12 mouse cellular contexts compared by ENCODE assay signal in genomic region chr11:82487359-82488086, GRCm38 (mm10).
DNase-seq lines count a peak whose midpoint lies in the region; ATAC-seq lines count a peak whose summit lies in the region.
"Had no signal": no experiment of that assay in that cellular context is flagged by ENCODE, and none has a peak within 500 bp of the region (broad histone marks: within the 10 kb centered on the region; RNA-seq: fewer than 3 reads in every experiment).

No protein-coding gene starts in this region.

- peaks cover 11% of the 10 kb centered on the region for H3K4me1 ChIP-seq in midbrain, embryonic 11.5 days (ENCODE audit: control insufficient read depth, insufficient read depth, low read length)
- H3K4me1 ChIP-seq in midbrain, embryonic 16.5 days (ENCODE audit: control insufficient read depth, insufficient read depth, low read length), result peaks cover 6% of the 10 kb centered on the region
- peaks cover 22% of the 10 kb centered on the region for H3K4me1 ChIP-seq in embryonic facial prominence, embryonic 10.5 days
- peaks cover 19% of the 10 kb centered on the region for H3K4me1 ChIP-seq in limb, embryonic 10.5 days
- H3K4me1 ChIP-seq in neural tube, embryonic 14.5 days (ENCODE audit: control insufficient read depth, insufficient read depth, low read length), result peaks cover 8% of the 10 kb centered on the region
- H3K4me1 ChIP-seq in kidney, embryonic 16.5 days (ENCODE audit: insufficient read depth, low read length), result no peaks in the 10 kb centered on the region
- H3K4me1 ChIP-seq: lung, embryonic 15.5 days had no signal

- H3K9me3 ChIP-seq in midbrain, embryonic 11.5 days (ENCODE audit: control insufficient read depth, low read length), result no peaks in the 10 kb centered on the region
- no peaks in the 10 kb centered on the region for H3K9me3 ChIP-seq in midbrain, embryonic 16.5 days (replicated peaks; ENCODE audit: control insufficient read depth, low read length, poor library complexity, severe bottlenecking)
- no peaks in the 10 kb centered on the region for H3K9me3 ChIP-seq in embryonic facial prominence, embryonic 10.5 days
- no peaks in the 10 kb centered on the region for H3K9me3 ChIP-seq in limb, embryonic 10.5 days (replicated peaks)
- H3K9me3 ChIP-seq in neural tube, embryonic 14.5 days (ENCODE audit: control insufficient read depth, low read length), result no peaks in the 10 kb centered on the region
- no peaks in the 10 kb centered on the region for H3K9me3 ChIP-seq in kidney, embryonic 16.5 days (ENCODE audit: low read length)
- H3K9me3 ChIP-seq: lung, embryonic 15.5 days had no signal

- no peak overlapping the region for H3K27ac ChIP-seq in midbrain, embryonic 11.5 days (ENCODE audit: low read depth, low read length)
- no peak overlapping the region for H3K27ac ChIP-seq in midbrain, embryonic 16.5 days (ENCODE audit: low read length)
- H3K27ac ChIP-seq in embryonic facial prominence, embryonic 10.5 days (replicated peaks), result 0 out of 2 replicates have a peak overlapping the region, but pooled peaks have one; percentile 30
- H3K27ac ChIP-seq in limb, embryonic 10.5 days, result peak overlapping the region; percentile 50
- peak overlapping the region; percentile 4; the same call in 1 of the 2 replicates for H3K27ac ChIP-seq in neural tube, embryonic 14.5 days (ENCODE audit: low read depth, low read length)
- H3K27ac ChIP-seq in kidney, embryonic 16.5 days (ENCODE audit: low read length), result no peak overlapping the region
- H3K27ac ChIP-seq: lung, embryonic 15.5 days had no signal

- H3K9ac ChIP-seq in midbrain, embryonic 11.5 days (ENCODE audit: low read length), result no peak overlapping the region
- H3K9ac ChIP-seq in midbrain, embryonic 16.5 days (ENCODE audit: low read depth, low read length), result no peak overlapping the region
- H3K9ac ChIP-seq in neural tube, embryonic 14.5 days (replicated peaks; ENCODE audit: low read depth, low read length), result no peak overlapping the region
- H3K9ac ChIP-seq in kidney, embryonic 16.5 days (replicated peaks; ENCODE audit: low read length), result no peak overlapping the region
- H3K9ac ChIP-seq: lung, embryonic 15.5 days had no signal

- H3K4me2 ChIP-seq in midbrain, embryonic 11.5 days, result no peak overlapping the region
- no peak overlapping the region for H3K4me2 ChIP-seq in midbrain, embryonic 16.5 days (ENCODE audit: low read length)
- H3K4me2 ChIP-seq in neural tube, embryonic 14.5 days (ENCODE audit: low read depth, low read length), result no peak overlapping the region
- no peak overlapping the region for H3K4me2 ChIP-seq in kidney, embryonic 16.5 days (replicated peaks; ENCODE audit: low read depth, low read length)
- H3K4me2 ChIP-seq: lung, embryonic 15.5 days had no signal

- peak; percentile 44 for ATAC-seq in midbrain, embryonic 11.5 days (ENCODE audit: low FRiP score)
- ATAC-seq in midbrain, embryonic 16.5 days, result no peak
- ATAC-seq in neural tube, embryonic 14.5 days (ENCODE audit: low read depth), result peak; percentile 81; the same call in 1 of the 2 replicates
- no peak for ATAC-seq in kidney, embryonic 16.5 days (ENCODE audit: low FRiP score, low TSS enrichment)

- H3K36me3 ChIP-seq in midbrain, embryonic 11.5 days (ENCODE audit: control insufficient read depth, insufficient read depth, low read length), result no peaks in the 10 kb centered on the region
- no peaks in the 10 kb centered on the region for H3K36me3 ChIP-seq in midbrain, embryonic 16.5 days (ENCODE audit: control insufficient read depth, insufficient read depth, low read length)
- H3K36me3 ChIP-seq in embryonic facial prominence, embryonic 10.5 days (replicated peaks), result no peaks in the 10 kb centered on the region
- no peaks in the 10 kb centered on the region for H3K36me3 ChIP-seq in limb, embryonic 10.5 days
- no peaks in the 10 kb centered on the region for H3K36me3 ChIP-seq in neural tube, embryonic 14.5 days (ENCODE audit: control insufficient read depth, insufficient read depth, low read length)
- no peaks in the 10 kb centered on the region for H3K36me3 ChIP-seq in kidney, embryonic 16.5 days (ENCODE audit: insufficient read depth, low read length)
- H3K36me3 ChIP-seq: lung, embryonic 15.5 days had no signal

- WGBS in midbrain, embryonic 11.5 days, result 24% methylated on average over 8 of the region's 8 CpGs
- WGBS in midbrain, embryonic 16.5 days, result 16% methylated on average over 8 of the region's 8 CpGs
- 56% methylated on average over 8 of the region's 8 CpGs for WGBS in embryonic facial prominence, embryonic 10.5 days
- WGBS in limb, embryonic 10.5 days, result 35% methylated on average over 8 of the region's 8 CpGs
- WGBS in neural tube, embryonic 14.5 days, result 14% methylated on average over 8 of the region's 8 CpGs
- WGBS in kidney, embryonic 16.5 days, result 38% methylated on average over 8 of the region's 8 CpGs

- H3K27me3 ChIP-seq in midbrain, embryonic 11.5 days (ENCODE audit: control insufficient read depth, insufficient read depth, low read length), result no peaks in the 10 kb centered on the region
- no peaks in the 10 kb centered on the region for H3K27me3 ChIP-seq in midbrain, embryonic 16.5 days (ENCODE audit: control insufficient read depth, insufficient read depth, low read depth, low read length)
- no peaks in the 10 kb centered on the region for H3K27me3 ChIP-seq in embryonic facial prominence, embryonic 10.5 days (replicated peaks; ENCODE audit: low read depth, poor library complexity, severe bottlenecking)
- H3K27me3 ChIP-seq in limb, embryonic 10.5 days (ENCODE audit: low read depth, poor library complexity, severe bottlenecking), result no peaks in the 10 kb centered on the region
- H3K27me3 ChIP-seq in neural tube, embryonic 14.5 days (ENCODE audit: control insufficient read depth, insufficient read depth, low read length), result no peaks in the 10 kb centered on the region
- no peaks in the 10 kb centered on the region for H3K27me3 ChIP-seq in kidney, embryonic 16.5 days (ENCODE audit: insufficient read depth, low read length)
- H3K27me3 ChIP-seq: lung, embryonic 15.5 days had no signal

- no peak for DNase-seq in midbrain, embryonic 11.5 days (ENCODE audit: low spot score, missing footprints)
- DNase-seq in embryonic facial prominence, embryonic 10.5 days (ENCODE audit: low spot score), result peak; percentile 53
- DNase-seq in limb, embryonic 10.5 days (ENCODE audit: low spot score), result peak; percentile 53
- DNase-seq in layer of hippocampus, adult 18-20 months (ENCODE audit: low spot score in 2 of 2), result no peak
- DNase-seq in urinary bladder, adult 18-20 months (ENCODE audit: low spot score in 2 of 2), result no peak
- DNase-seq: cerebellum, postnatal 36 days; kidney, postnatal 4 days; right cerebral cortex, postnatal 14 days had no signal

- H3K4me3 ChIP-seq in midbrain, embryonic 11.5 days (ENCODE audit: low read depth, low read length), result no peak overlapping the region
- no peak overlapping the region for H3K4me3 ChIP-seq in midbrain, embryonic 16.5 days (ENCODE audit: low read depth, low read length)
- no peak overlapping the region for H3K4me3 ChIP-seq in embryonic facial prominence, embryonic 10.5 days
- H3K4me3 ChIP-seq in limb, embryonic 10.5 days, result no peak overlapping the region
- no peak overlapping the region for H3K4me3 ChIP-seq in neural tube, embryonic 14.5 days (ENCODE audit: low read depth, low read length)
- H3K4me3 ChIP-seq in kidney, embryonic 16.5 days (ENCODE audit: low read length), result no peak overlapping the region
- H3K4me3 ChIP-seq: lung, embryonic 15.5 days had no signal

Comparison
In these comparisons a context has a peak if more than half of its experiments do, and no peak if none do; other contexts are left out.
1. ATAC-seq: peak in midbrain, embryonic 11.5 days (single experiment) and neural tube, embryonic 14.5 days (single experiment); none in midbrain, embryonic 16.5 days (single experiment) and kidney, embryonic 16.5 days (single experiment).
2. DNase-seq: peak in embryonic facial prominence, embryonic 10.5 days (single experiment) and limb, embryonic 10.5 days (single experiment); none in midbrain, embryonic 11.5 days (single experiment), layer of hippocampus, adult 18-20 months (0 of 2) and urinary bladder, adult 18-20 months (0 of 2).
3. H3K27ac ChIP-seq: peak in embryonic facial prominence, embryonic 10.5 days (single experiment), limb, embryonic 10.5 days (single experiment) and neural tube, embryonic 14.5 days (single experiment); none in midbrain, embryonic 11.5 days (single experiment), midbrain, embryonic 16.5 days (single experiment) and kidney, embryonic 16.5 days (single experiment).